Mouse (Mus musculus) heart, embryonic 14.5 days (tissue): ENCODE results near the gene Txlnb. TPM values are rescaled to one million over a fixed set of nuclear protein-coding genes. Genes with fewer than 3 reads are reported as not detected.
"Not testable (repeated sequence)": the region's sequence is repeated elsewhere in the genome, so short reads cannot be mapped to it uniquely, and the experiment has no call there.

ENCODE experiments used
- ATAC-seq: fragments of 200-750 bp; cut with Nextera tagmentation; 2 replicates; pipeline ENCODE4 v1.8.0; 2017; ENCODE audit warnings: low read depth, moderate TSS enrichment; ENCODE audit not compliant: insufficient number of reproducible peaks, insufficient read depth, low FRiP score
- H3K27ac ChIP-seq, 2 experiments: fragments of 200-500 bp in 1 of 2; fragments of 300-500 bp in 1 of 2; sonication (generic) in 1 of 2; replicated peaks in 1 of 2; 2 replicates each; pipeline ENCODE4 v1.5.1; 2012 to 2014; ENCODE audit warnings: low read depth in 2 of 2, low read length in 2 of 2, control low read depth in 1 of 2, mild to moderate bottlenecking in 1 of 2, mixed read lengths in 1 of 2; ENCODE audit not compliant: control insufficient read depth in 1 of 2, insufficient read depth in 1 of 2
- H3K27me3 ChIP-seq: fragments of 300-500 bp; sonication (generic); 2 replicates; pipeline ENCODE4 v1.6.1; 2014; ENCODE audit warnings: mild to moderate bottlenecking, low read length, control low read depth; ENCODE audit not compliant: control insufficient read depth, insufficient read depth
- H3K36me3 ChIP-seq: fragments of 300-500 bp; sonication (generic); 2 replicates; pipeline ENCODE4 v1.6.1; 2014; ENCODE audit warnings: mild to moderate bottlenecking, control low read depth, low read length, mixed read lengths; ENCODE audit not compliant: control insufficient read depth, insufficient read depth
- H3K4me1 ChIP-seq, 2 experiments: fragments of 200-500 bp in 1 of 2; fragments of 300-500 bp in 1 of 2; sonication (generic) in 1 of 2; 2 replicates each; pipeline ENCODE4 v1.6.1; 2012 to 2014; ENCODE audit warnings: low read length in 2 of 2, control low read depth in 1 of 2, mixed read lengths in 1 of 2; ENCODE audit not compliant: control insufficient read depth in 2 of 2, insufficient read depth in 2 of 2
- H3K4me2 ChIP-seq: fragments of 300-500 bp; sonication (generic); 2 replicates; pipeline ENCODE4 v1.6.1; 2014; ENCODE audit warnings: mild to moderate bottlenecking, low read length
- H3K4me3 ChIP-seq, 2 experiments: fragments of 200-500 bp in 1 of 2; fragments of 300-500 bp in 1 of 2; sonication (generic) in 1 of 2; 2 replicates each; pipeline ENCODE4 v1.5.1; 2012 to 2014; ENCODE audit warnings: low read length in 2 of 2, mild to moderate bottlenecking in 2 of 2, control low read depth in 1 of 2, low read depth in 1 of 2, moderate library complexity in 1 of 2; ENCODE audit not compliant: control insufficient read depth in 1 of 2, insufficient read depth in 1 of 2
- H3K9ac ChIP-seq: fragments of 300-500 bp; sonication (generic); 2 replicates; pipeline ENCODE4 v1.6.1; 2014; ENCODE audit warnings: mild to moderate bottlenecking, low read length
- H3K9me3 ChIP-seq: fragments of 300-500 bp; sonication (generic); 2 replicates; pipeline ENCODE4 v1.6.1; 2016; ENCODE audit warnings: low read length, control low read depth; ENCODE audit not compliant: control insufficient read depth
- WGBS: fragments of 180-500 bp; shearing (Covaris S2); extraction: QIAGEN DNeasy Blood & Tissue Kit; methylation state at CpG from one replicate; pipeline ENCODE4 v1.1.7; 2014; 5-methylcytosine and 5-hydroxymethylcytosine counted together
- polyA plus RNA-seq: library from polyadenylated mRNA; unstranded; fragments of >200 nt; fragmentation: Nextera tagmentation; extraction: Ambion mirVana; gene quantifications from 2 replicates; pipeline ENCODE4 v1.2.1, GENCODE M21; 2014

Gene Txlnb
- polyA plus RNA-seq, 1 experiment from 2014 or later = 46.8 TPM

DNA sequence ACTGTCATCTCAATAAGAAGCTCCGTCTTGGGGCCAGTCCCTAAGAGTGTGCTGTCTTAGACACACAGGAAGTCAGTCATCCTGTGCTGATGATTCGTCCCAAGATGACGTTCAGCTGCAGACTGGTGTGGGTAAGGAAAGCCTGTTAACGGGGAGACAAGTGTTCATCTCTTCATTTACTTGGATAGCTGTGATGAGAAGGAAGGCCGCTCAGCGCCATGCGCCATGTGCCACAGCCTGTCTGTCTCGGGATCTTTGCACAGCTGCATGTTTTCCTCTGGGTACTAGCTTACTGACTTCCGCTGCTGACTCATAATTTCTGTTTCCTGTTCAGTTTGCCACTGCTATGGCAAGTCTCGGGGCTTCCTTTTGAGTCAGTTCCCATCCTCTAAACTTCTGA, 23.7 kb upstream of the Txlnb start:
- Histone ChIP-seq H3K9me3 (no peaks in the 10 kb centered on the region), H3K27ac (no peak overlapping the region), H3K36me3 (no peaks in the 10 kb centered on the region), H3K27me3 (no peaks in the 10 kb centered on the region), H3K4me2 (no peak overlapping the region), H3K4me3 (no peak overlapping the region), H3K4me1 (peaks cover 4 to 18% of the 10 kb centered on the region in 2 experiments; a peak in 3 of 4 replicates), H3K9ac (no peak overlapping the region)
- WGBS = 67% methylated on average over 10 of the region's 10 CpGs
- ATAC-seq = no peak

DNA sequence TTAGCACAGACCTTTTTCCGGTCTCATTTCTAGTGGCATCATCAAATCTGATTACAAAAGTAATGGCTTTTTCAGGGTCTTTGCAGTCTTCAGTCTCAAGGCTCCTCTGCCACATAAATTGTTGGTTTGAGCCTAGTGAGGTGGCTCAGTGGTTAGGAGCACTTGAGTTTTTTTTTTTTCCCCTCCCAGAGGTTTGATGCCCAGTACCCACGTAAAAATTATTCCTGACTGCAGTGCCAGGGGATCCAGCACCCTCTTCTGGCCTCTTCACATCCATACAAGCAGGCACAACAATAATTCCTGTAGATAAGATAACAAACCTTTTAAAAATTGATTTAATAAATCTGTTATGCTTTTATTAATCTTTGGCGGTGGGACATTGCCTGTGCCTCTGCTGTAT, 21.7 kb upstream of the Txlnb start:
- Histone ChIP-seq H3K4me1 (peaks cover 4 to 7% of the 10 kb centered on the region in 2 experiments; a peak in 2 of 4 replicates), H3K27ac (no peak overlapping the region), H3K9ac (no peak overlapping the region), H3K9me3 (no peaks in the 10 kb centered on the region), H3K4me2 (no peak overlapping the region), H3K4me3 (no peak overlapping the region), H3K36me3 (no peaks in the 10 kb centered on the region), H3K27me3 (no peaks in the 10 kb centered on the region)
- no peak for ATAC-seq
- 76% methylated on average over 3 of the region's 3 CpGs for WGBS

DNA sequence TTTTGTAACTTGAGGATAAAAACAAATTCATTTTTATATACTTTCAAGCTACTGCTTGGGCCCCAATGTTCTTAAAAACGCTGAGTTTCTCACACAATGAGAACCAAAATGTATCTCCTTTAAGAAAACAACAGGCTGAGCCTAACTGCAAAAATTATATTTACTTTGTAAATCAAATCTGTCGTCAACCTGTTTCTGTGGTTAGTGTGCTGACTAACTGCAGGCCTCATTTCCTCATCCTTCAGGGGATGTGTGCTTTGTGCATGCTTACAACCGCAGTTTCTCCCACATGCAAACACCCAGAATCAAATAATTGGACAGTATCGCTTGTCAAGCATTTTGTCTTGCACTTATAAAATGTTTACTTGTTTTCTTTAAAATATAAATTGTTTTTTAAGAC, 20.9 kb upstream of the Txlnb start:
- WGBS = 63% methylated on average over 4 of the region's 4 CpGs
- peaks cover 4 to 5% of the 10 kb centered on the region in 2 experiments; a peak in 2 of 4 replicates for H3K4me1 ChIP-seq

DNA sequence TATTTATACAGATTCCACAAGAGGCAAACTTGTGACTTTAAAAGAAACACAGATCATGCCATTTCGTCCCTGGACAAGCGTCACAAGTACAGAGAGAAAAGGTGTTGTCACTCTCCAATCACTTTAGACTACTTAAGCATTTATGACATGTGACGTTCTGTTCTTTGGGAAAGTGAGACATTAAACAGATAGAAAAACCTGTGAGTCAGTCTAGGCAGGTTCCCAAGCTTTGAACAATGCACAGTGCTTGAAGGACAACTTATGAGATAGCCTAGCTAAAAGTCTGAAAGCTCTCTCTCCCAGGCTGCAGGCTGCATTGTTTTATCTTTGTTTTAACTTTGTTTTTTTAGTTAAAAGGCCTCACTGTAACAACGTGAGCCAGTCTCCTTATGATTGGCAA, 19.3 kb upstream of the Txlnb start:
- H3K9ac ChIP-seq, H3K4me2 ChIP-seq, H3K9me3 ChIP-seq, H3K4me1 ChIP-seq, H3K36me3 ChIP-seq, H3K27me3 ChIP-seq, H3K4me3 ChIP-seq: not testable (repeated sequence)
- ATAC-seq = peak; percentile 74; the same call in 1 of the 2 replicates
- 16% methylated on average over 4 of the region's 4 CpGs for WGBS
- H3K27ac ChIP-seq = peak overlapping the region; percentile 47 to 52; a peak in 3 of 4 replicates

More for the DNA sequence above, 20.9 kb upstream of the Txlnb start:
- no peak overlapping the region for H3K4me2 ChIP-seq
- H3K4me3 ChIP-seq = no peak overlapping the region
- no peak for ATAC-seq
- H3K9ac ChIP-seq = no peak overlapping the region
- no peaks in the 10 kb centered on the region for H3K9me3 ChIP-seq
- no peaks in the 10 kb centered on the region for H3K27me3 ChIP-seq
- no peaks in the 10 kb centered on the region for H3K36me3 ChIP-seq
- no peak overlapping the region for H3K27ac ChIP-seq

DNA sequence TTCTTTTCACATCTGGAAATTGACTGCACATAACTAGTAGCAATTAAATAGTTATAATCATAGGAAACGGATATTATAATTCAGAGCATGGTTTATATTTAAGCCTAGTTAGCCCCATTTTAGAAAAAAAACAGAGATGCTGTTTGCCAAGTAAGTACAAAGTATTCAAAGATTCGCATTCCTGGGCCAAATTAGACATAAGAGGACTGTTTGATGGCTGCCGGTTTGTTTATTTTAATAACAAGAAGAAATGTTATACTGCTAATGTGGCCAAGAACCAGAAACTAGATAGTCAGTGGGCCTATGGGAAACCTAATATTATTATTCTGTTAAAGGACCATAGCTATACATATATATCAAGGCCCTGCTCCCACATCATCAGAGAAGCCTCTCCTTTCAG, 9.3 kb upstream of the Txlnb start:
- H3K4me2 ChIP-seq = no peak overlapping the region
- H3K9me3 ChIP-seq = no peaks in the 10 kb centered on the region
- WGBS = 82% methylated on average over 3 of the region's 3 CpGs
- H3K27me3 ChIP-seq = no peaks in the 10 kb centered on the region
- H3K4me3 ChIP-seq = no peak overlapping the region
- H3K36me3 ChIP-seq = no peaks in the 10 kb centered on the region
- H3K4me1 ChIP-seq = no peaks in the 10 kb centered on the region
- H3K27ac ChIP-seq = no peak overlapping the region
- no peak overlapping the region for H3K9ac ChIP-seq
- ATAC-seq = no peak

DNA sequence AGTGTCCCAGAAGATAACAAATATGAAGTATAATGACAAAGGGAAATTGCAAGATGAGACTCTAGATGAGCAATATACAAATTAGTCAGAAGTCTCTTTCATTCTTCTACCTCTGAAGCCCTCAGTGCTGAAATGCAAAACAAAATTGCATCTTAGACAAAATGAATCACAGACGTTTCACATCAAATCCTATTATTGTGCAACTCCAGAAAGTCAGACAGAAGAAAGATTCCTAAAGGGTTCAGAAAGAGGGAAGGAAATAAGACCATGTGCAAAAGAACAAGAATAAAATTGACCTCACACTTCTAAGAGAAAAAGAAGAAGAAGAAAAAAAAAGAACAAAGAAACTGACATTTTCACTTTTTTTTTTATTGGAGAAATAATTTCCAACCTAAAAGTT, 8.1 kb upstream of the Txlnb start:
- no peak for ATAC-seq
- Histone ChIP-seq H3K4me2 (no peak overlapping the region), H3K9me3 (no peaks in the 10 kb centered on the region), H3K36me3 (no peaks in the 10 kb centered on the region), H3K4me1 (peaks cover 3 to 9% of the 10 kb centered on the region in 2 experiments; a peak in 3 of 4 replicates), H3K27ac (no peak overlapping the region), H3K9ac (no peak overlapping the region), H3K27me3 (no peaks in the 10 kb centered on the region), H3K4me3 (no peak overlapping the region)
- WGBS = 77% methylated on average over 1 of the region's 1 CpGs

DNA sequence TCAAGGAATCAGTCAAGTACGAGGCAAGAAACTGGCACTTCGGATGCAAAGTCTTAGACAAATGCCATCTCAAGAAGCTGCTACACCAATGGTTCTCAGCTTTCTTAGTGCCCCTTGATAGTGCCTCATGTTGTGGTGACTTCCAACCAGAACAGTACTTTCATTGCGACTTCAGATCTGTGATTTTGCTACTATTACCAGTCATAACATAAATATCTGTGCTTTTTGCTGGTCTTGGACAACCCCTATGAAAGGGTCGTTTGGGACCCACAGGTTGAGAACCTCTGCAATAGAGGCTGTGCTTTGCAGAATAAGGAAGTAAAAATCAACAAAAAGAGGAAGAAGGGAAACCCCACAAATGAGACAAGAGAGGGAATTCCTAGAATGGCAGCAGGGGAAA, 7.7 kb upstream of the Txlnb start:
- H3K4me3 ChIP-seq = no peak overlapping the region
- no peak overlapping the region for H3K27ac ChIP-seq
- no peaks in the 10 kb centered on the region for H3K36me3 ChIP-seq
- no peaks in the 10 kb centered on the region for H3K9me3 ChIP-seq
- WGBS = 82% methylated on average over 4 of the region's 4 CpGs
- no peak overlapping the region for H3K4me2 ChIP-seq
- ATAC-seq = no peak
- peaks cover 3 to 9% of the 10 kb centered on the region in 2 experiments; a peak in 3 of 4 replicates for H3K4me1 ChIP-seq
- no peak overlapping the region for H3K9ac ChIP-seq
- no peaks in the 10 kb centered on the region for H3K27me3 ChIP-seq

DNA sequence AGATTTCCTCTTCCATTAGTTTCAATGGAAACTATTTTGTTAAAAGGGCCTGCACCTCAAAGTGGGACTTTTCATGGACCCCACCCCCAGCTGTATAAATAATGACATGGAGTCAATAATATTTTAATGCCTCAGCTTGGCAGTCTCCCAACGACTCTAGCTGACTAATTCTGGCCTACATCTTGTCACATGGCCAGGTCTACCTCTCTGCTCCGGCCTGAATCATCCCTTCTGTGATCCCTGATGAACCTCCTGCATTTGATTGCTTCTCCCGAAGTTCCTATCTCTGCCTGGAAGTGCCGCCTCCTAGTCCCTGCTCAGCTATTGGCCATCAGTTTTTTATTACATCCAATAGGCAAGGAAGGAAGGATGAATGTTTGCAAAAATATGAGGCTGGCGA, 2.1 kb upstream of the Txlnb start:
- Histone ChIP-seq H3K9me3 (no peaks in the 10 kb centered on the region), H3K27ac (no peak overlapping the region), H3K4me1 (peaks cover 14 to 41% of the 10 kb centered on the region in 2 experiments), H3K9ac (no peak overlapping the region), H3K27me3 (no peaks in the 10 kb centered on the region), H3K4me2 (no peak overlapping the region), H3K4me3 (no peak overlapping the region), H3K36me3 (peaks cover under 1% of the 10 kb centered on the region)
- WGBS = 45% methylated on average over 5 of the region's 5 CpGs
- no peak for ATAC-seq
